Mouse (Mus musculus) liver, postnatal 0 days (tissue): ENCODE data around the gene Cypt3. TPM values are rescaled to one million over a fixed set of nuclear protein-coding genes. Genes with fewer than 3 reads are reported as not detected.
A peak's percentile ranks its signal among the peaks of the same experiment; 100 is the strongest.

Source experiments
- ATAC-seq: fragments of 200-750 bp; cut with Nextera tagmentation; 2 replicates; pipeline ENCODE4 v1.8.0; 2017; ENCODE audit warnings: mild to moderate bottlenecking, moderate library complexity
- DNase-seq: peaks from one replicate; pipeline ENCODE4 v3.0.0-alpha.2; 2016
- H3K27ac ChIP-seq: fragments of 300-500 bp; sonication (generic); 2 replicates; pipeline ENCODE4 v1.5.1; 2014; ENCODE audit warnings: antibody characterized with exemption, moderate library complexity, mild to moderate bottlenecking, low read depth
- H3K27me3 ChIP-seq: fragments of 300-500 bp; sonication (generic); 2 replicates; pipeline ENCODE4 v1.6.1; 2014; ENCODE audit warnings: low read length, control low read depth, mixed read lengths; ENCODE audit not compliant: insufficient read depth
- H3K36me3 ChIP-seq: fragments of 300-500 bp; sonication (generic); replicated peaks from 2 replicates; pipeline ENCODE4 v1.6.1; 2014; ENCODE audit warnings: mild to moderate bottlenecking, control low read depth, low read length, moderate library complexity, mixed read lengths; ENCODE audit not compliant: insufficient read depth
- H3K4me1 ChIP-seq: fragments of 300-500 bp; sonication (generic); 2 replicates; pipeline ENCODE4 v1.6.1; 2014; ENCODE audit warnings: antibody characterized with exemption, mild to moderate bottlenecking, control low read depth; ENCODE audit not compliant: insufficient read depth
- H3K4me2 ChIP-seq: fragments of 300-500 bp; sonication (generic); 2 replicates; pipeline ENCODE4 v1.6.1; 2014; ENCODE audit warnings: low read depth, mild to moderate bottlenecking, low read length, moderate library complexity, mixed read lengths
- H3K4me3 ChIP-seq: fragments of 300-500 bp; sonication (generic); 2 replicates; pipeline ENCODE4 v1.5.1; 2014; ENCODE audit warnings: low read depth, low read length
- H3K9ac ChIP-seq: fragments of 300-500 bp; sonication (generic); replicated peaks from 2 replicates; pipeline ENCODE4 v1.6.1; 2014; ENCODE audit warnings: mild to moderate bottlenecking, moderate library complexity
- H3K9me3 ChIP-seq: fragments of 300-500 bp; sonication (generic); 2 replicates; pipeline ENCODE4 v1.6.1; 2016; ENCODE audit warnings: mild to moderate bottlenecking, control low read depth, low read length, mixed read lengths
- CTCF ChIP-seq: sonication (generic); IDR thresholded peaks from 2 replicates; pipeline ENCODE4 v1.5.1; 2016; ENCODE audit warnings: antibody characterized with exemption, low read depth
- EP300 ChIP-seq: IDR thresholded peaks from 2 replicates; pipeline ENCODE4 v1.6.1; 2016; ENCODE audit warnings: antibody characterized with exemption, low read depth, mild to moderate bottlenecking
- WGBS: fragments of 180-500 bp; shearing (Covaris S2); extraction: QIAGEN DNeasy Blood & Tissue Kit; methylation state at CpG from one replicate; pipeline ENCODE4 v1.1.7; 2014; ENCODE audit not compliant: insufficient replicate concordance; 5-methylcytosine and 5-hydroxymethylcytosine counted together
- polyA plus RNA-seq: library from polyadenylated mRNA; unstranded; fragments of >200 nt; fragmentation: Nextera tagmentation; extraction: Ambion mirVana; gene quantifications from 2 replicates; pipeline ENCODE4 v1.2.1, GENCODE M21; 2015

Cypt3 gene
- polyA plus RNA-seq, result not detected in 2 replicates

DNA sequence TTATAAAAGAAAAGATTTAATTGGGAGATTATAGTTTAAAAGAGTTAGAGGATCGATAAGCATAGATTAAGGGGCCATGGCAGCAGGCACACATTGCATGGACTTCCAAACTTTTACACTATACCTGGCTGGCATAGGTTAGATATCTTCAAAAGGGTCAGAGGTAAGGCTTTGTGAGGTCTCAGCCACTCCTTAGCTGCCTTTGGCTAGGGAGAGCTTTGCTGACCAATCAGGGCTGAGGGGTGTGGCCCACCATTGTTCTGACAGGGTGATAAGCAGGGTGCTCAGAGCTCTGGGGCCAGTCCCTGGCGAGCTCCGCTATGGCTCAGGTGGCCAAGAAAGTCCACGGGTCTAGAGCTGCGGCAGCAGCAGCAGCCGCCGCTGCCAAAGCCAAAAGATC lies at the start of gene Cypt3:
Cypt3 (plus strand) TSS at position 301 of the 400 bp plus-strand sequence.
- no peak for ATAC-seq
- WGBS, result 56% methylated on average over 7 of the region's 7 CpGs

DNA sequence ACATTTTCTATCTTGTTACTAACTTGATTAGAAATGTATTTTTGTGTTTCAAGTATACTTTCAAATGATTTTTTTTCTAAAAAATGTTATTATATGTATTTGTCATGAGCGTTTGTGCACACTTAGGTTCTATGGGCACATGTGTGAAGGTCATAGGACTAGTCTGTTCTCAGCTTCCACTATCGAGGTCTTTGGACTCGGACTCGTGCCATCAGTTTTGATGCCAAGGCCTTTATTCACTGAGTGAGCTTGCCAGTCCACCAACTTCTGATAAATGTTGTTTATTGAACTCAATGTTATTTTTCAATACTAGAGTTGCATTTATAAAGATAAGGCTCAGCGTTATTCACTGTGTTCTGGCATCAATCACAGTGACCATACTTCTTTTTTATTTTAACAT lies 42.9 kb upstream of the Cypt3 start:
- Histone ChIP-seq H3K27me3 (no peaks in the 10 kb centered on the region), H3K36me3 (no peaks in the 10 kb centered on the region), H3K4me1 (no peaks in the 10 kb centered on the region), H3K4me2 (no peak overlapping the region), H3K9ac (no peak overlapping the region), H3K4me3 (no peak overlapping the region), H3K9me3 (no peaks in the 10 kb centered on the region), H3K27ac (no peak overlapping the region)
- 74% methylated on average over 5 of the region's 5 CpGs for WGBS
- ATAC-seq (no peak), DNase-seq (no peak)
- TF ChIP-seq EP300, result no peak
- no peak for TF ChIP-seq CTCF

More for the DNA sequence above, at the start of gene Cypt3:
- H3K9ac ChIP-seq, result no peak within 1 kb of the TSS
- H3K4me3 ChIP-seq, result no peak within 1 kb of the TSS
- H3K27ac ChIP-seq, result no peak within 1 kb of the TSS
- DNase-seq, result no peak
- no peaks in the 10 kb centered on the region for H3K27me3 ChIP-seq
- H3K9me3 ChIP-seq, result no peaks in the 10 kb centered on the region
- no peak within 1 kb of the TSS for H3K4me2 ChIP-seq
- H3K4me1 ChIP-seq, result no peaks in the 10 kb centered on the region
- TF ChIP-seq EP300 (no peak), CTCF (no peak)
- no peaks in the 10 kb centered on the region for H3K36me3 ChIP-seq

- H3K9ac ChIP-seq, result no peak overlapping the region
- no peak for ATAC-seq
- H3K36me3 ChIP-seq, result no peaks in the 10 kb centered on the region
- WGBS, result 13% methylated on average over 2 of the region's 2 CpGs
- H3K9me3 ChIP-seq, result no peaks in the 10 kb centered on the region
- no peak for DNase-seq
- H3K4me3 ChIP-seq, result no peak overlapping the region
- H3K27me3 ChIP-seq, result no peaks in the 10 kb centered on the region
- no peak overlapping the region for H3K4me2 ChIP-seq
- H3K4me1 ChIP-seq, result no peaks in the 10 kb centered on the region
- no peak overlapping the region for H3K27ac ChIP-seq
- TF ChIP-seq EP300 (no peak), CTCF (peak; percentile 49)
Measured at GRCm38 (mm10) chrX:153528399-153528798, 30.0 kb upstream of the Cypt3 start.

DNA sequence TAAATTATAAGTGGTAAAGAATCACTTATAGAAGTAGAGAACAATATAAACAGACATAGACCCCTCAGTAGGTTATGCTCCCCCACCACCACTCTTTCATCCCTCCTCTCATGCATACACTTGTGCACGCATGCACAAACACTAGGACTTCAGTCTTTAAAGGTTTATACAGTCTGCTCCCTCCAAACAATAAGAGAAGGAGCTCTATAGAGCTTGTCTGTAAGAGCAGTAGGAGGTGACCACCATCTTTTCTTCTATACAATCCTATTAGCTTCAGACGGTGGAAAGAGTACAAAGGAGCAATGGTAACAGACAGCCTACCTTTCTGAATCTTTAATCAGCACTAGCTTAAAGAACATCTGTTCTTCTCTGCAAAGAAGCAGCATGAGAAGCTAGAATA lies 1.8 kb upstream of the Cypt3 start:
- Histone ChIP-seq H3K4me2 (no peak overlapping the region), H3K27ac (no peak overlapping the region), H3K9me3 (no peaks in the 10 kb centered on the region), H3K36me3 (no peaks in the 10 kb centered on the region), H3K4me1 (no peaks in the 10 kb centered on the region), H3K9ac (no peak overlapping the region), H3K4me3 (no peak overlapping the region), H3K27me3 (no peaks in the 10 kb centered on the region)
- ATAC-seq, result no peak
- 69% methylated on average over 2 of the region's 2 CpGs for WGBS
- DNase-seq, result no peak
- TF ChIP-seq EP300 (no peak), CTCF (no peak)

DNA sequence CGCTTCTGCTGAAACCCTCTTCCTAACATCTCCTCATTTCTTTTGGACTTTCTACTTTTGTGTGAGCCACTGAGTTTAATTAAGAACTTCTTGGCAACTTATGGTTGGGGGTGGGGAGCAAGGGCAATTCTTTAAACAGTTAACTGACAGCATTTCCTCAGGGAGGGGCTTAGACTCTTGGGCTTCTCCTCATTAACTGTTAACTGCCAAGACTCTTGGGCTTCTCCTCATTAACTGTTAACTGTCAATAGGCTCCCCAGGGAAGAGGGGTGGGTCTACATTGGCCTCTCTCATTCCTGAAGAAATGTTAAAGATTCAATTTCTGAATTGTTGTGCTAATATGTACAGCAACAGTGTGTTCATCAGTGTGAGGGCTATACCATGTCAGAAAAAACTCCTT lies 6.3 kb downstream of the Cypt3 start:
- Histone ChIP-seq H3K27ac (no peak overlapping the region), H3K36me3 (no peaks in the 10 kb centered on the region), H3K9me3 (no peaks in the 10 kb centered on the region), H3K27me3 (no peaks in the 10 kb centered on the region), H3K4me3 (no peak overlapping the region), H3K9ac (no peak overlapping the region), H3K4me2 (no peak overlapping the region), H3K4me1 (no peaks in the 10 kb centered on the region)
- 77% methylated on average over 1 of the region's 1 CpGs for WGBS
- no peak for ATAC-seq
- TF ChIP-seq EP300 (no peak), CTCF (no peak)
- DNase-seq, result no peak

DNA sequence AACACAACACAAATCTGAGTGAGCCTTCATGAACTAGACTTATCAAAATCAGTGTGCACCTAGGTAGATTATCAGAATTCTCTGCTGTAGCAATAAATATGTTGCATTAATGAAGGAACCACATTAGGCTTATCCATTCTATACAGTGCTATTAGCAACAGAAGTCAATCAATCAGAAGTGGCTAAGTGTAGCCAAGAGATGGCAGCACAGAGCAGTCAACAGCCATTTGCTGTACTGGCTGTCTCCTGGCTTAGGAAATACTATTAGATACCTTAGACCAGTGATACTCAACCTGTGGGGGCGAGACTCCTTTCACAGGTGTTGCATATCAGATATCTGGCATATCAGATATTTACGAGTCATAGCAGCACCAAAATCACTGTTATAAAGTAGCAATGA lies 41.2 kb downstream of the Cypt3 start:
- Histone ChIP-seq H3K9me3 (no peaks in the 10 kb centered on the region), H3K4me2 (no peak overlapping the region), H3K27ac (no peak overlapping the region), H3K36me3 (no peaks in the 10 kb centered on the region), H3K27me3 (no peaks in the 10 kb centered on the region), H3K4me3 (no peak overlapping the region), H3K9ac (no peak overlapping the region), H3K4me1 (no peaks in the 10 kb centered on the region)
- no peak for TF ChIP-seq EP300
- peak; percentile 33 for TF ChIP-seq CTCF
- DNase-seq, result no peak
- 36% methylated on average over 2 of the region's 2 CpGs for WGBS
- no peak for ATAC-seq

Other genes starting within 250 kb of the Cypt3 start
- gene Ubqln2, start 60.4 kb upstream of the Cypt3 start, polyA plus RNA-seq, result 2.8 and 3.1 TPM in 2 replicates
- gene Kctd12b, start 137.8 kb downstream of the Cypt3 start, polyA plus RNA-seq, result 0.85 and 0.89 TPM in 2 replicates
- gene Nbdy, start 165.0 kb downstream of the Cypt3 start, polyA plus RNA-seq, result 25.2 and 27.0 TPM in 2 replicates